Mouse (Mus musculus) adrenal gland (tissue): ENCODE measurements around the gene Bloc1s4.
"Not testable (repeated sequence)": the region's sequence is repeated elsewhere in the genome, so short reads cannot be mapped to it uniquely, and the experiment has no call there.

ENCODE experiments used
- intact Hi-C: fragments of 180-260 bp; cut with DNase I; formaldehyde crosslinking; loops from one replicate; pipeline ENCODE4 v1.15.1; 2025
- long read RNA-seq, 2 experiments: library from polyadenylated mRNA; unstranded; transcript quantifications; one replicate each; pipeline ENCODE4 v2.0.0; 2020; ENCODE audit warnings: borderline replicate concordance in 1 of 2; ENCODE audit not compliant: insufficient replicate concordance in 1 of 2

Bloc1s4 gene
- long read RNA-seq, experiment 1, transcript Bloc1s4-201 (1 exons, 1,273 nt) = major isoform, 44 of 44 reads
- long read RNA-seq, experiment 1, partial matches to known transcripts = 0 of 44 reads
- long read RNA-seq, experiment 1, other reads (novel, unspliced or antisense) = 0 of 44 reads
- long read RNA-seq, experiment 2, transcript Bloc1s4-201 (1 exons, 1,273 nt) = major isoform, 63 of 63 reads
- long read RNA-seq, experiment 2, partial matches to known transcripts = 0 of 63 reads
- long read RNA-seq, experiment 2, other reads (novel, unspliced or antisense) = 0 of 63 reads

DNA sequence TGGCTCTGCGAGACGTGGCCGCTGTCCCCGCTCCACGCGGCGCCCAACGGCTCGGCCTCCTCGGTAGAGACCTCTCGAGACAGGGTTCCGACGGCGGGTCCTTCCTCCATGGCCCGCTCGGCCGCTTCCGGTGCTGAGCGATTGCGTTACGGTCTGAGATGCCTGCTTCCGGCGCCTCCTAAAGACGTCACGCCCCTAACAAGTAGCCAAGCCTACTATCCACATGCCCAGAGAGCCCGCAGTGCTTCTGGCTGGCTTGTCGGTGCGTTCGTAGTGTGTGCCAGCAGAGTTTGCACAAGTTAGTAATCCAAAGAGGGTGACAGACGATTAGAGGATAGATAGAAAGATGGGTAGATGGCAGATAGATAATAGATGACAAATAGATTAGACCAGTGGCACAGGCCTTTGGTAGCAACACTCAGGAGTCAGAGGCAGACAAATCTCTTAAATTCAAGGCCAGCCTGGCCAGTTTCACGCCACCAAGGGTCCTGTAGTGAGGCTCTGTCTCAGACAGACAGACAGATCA lies at the start of gene Bloc1s4:
TSS of gene Bloc1s4 (minus strand) at position 115 of the 526 bp plus-strand sequence.
- intact Hi-C loops = loop anchor here (10.0 kb wide), 1 partner anchor 164 kb away; no protein-coding TSS in a partner anchor

DNA sequence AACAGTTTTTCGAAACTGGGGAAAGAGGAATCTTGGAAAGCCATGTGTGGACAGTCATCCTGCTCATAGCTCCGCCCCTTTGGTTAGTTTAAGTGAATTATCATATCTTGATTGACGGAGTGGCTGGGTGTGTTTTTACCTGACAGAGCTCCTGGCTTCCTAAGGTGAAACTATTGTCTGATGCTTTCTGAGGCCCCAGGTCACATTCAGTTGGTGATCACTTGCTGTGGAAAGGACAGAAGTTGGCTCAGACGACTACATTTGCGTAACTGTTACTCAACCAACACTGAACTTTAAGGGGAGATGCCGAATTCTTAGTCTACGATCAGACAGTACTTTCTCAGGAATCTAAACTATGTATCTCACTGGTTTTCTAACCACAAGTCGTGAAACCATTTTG lies 48.8 kb upstream of the Bloc1s4 start:
- intact Hi-C loops = no loop called here

DNA sequence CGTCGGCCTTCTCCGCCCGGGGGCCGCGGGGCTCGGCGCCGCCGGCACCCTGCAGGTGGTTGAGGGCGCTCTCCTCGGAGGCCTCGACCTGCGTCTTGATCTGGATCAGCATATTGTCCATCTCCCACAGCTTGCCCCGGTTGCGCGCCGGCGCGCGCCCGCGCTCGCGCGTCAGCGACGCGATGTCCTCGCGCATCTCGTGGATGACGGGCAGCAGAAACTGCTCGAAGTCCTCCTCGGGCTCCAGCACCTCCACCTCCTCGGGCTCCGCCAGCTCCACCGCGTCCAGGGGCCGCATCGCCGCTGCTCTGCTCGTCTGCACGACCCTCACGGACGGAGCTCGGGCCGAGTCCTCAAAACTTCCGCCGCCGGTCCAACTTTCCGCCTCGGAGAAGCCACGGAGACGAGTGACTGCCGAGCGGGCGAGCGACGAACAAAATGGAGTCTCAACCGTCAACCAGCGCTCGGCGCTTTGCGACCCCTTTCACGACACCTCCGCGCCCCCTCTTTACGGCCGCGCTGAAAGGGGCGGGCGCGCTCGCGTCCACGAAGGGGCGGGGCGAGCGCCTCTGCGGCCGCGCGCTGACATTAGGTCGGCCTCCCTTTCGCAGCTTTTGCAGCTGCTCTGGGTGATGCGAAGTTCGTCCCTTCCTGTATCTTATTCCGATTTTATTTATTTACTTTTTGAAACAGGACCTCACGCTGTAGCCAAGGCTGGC lies 48.0 kb upstream of the Bloc1s4 start, which contains the start of gene Mrfap1:
TSS of gene Mrfap1 (minus strand) at position 477 of the 719 bp plus-strand sequence.
- intact Hi-C loops = not testable (repeated sequence)

DNA sequence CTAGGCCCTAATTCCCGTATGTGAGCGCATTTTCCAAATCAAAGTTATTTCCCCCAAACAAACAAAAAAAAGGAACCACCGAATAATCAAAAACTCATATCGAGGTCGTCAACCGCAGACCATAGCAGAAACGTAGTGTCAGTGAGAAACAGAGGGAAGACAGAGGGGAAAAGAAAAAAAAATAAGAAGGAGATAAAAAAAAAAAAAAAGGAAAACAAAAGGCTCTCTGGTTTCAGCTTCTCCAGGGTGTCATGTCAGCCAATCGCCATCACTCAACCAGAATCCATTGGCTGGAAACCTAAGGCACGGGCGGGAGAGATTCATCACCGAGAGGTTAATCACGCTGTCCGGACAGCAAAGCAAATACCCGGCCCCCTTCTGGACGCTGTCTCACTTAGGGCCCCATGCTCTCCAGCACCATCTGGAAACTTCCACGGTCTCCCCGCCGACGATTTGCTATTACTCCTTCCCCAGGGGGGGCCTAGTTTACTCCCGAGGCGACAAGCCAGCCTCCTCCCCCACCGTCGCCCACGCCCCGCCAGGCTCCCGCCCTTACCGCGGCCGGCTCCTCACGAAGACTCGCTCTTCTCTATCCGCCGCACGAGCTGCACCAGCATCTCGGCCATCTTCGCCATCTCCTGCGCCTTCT lies 47.3 kb upstream of the Bloc1s4 start:
- intact Hi-C loops = not testable (repeated sequence)

DNA sequence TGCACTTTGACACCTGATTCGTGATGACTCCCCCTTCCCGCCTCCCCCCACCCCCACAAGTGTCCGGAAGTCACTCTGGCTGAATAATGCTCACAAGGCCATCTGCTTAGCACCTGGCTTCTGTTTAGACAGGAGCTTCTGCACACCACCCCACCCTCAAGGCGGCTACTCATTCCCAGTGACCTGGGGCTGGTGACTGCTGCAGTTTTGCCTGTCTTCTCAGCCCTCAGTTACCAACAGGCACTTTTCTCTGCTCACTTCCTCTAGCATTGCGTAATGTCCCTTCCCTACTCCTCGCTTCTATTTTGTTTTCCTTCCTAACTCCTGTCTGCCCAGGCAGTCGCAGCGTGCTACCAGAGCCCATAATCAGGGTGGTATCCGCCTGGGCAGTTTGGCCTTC lies 43.4 kb upstream of the Bloc1s4 start:
- intact Hi-C loops = loop anchor here (5.0 kb wide), 1 partner anchor 35 kb away; no protein-coding TSS in a partner anchor

DNA sequence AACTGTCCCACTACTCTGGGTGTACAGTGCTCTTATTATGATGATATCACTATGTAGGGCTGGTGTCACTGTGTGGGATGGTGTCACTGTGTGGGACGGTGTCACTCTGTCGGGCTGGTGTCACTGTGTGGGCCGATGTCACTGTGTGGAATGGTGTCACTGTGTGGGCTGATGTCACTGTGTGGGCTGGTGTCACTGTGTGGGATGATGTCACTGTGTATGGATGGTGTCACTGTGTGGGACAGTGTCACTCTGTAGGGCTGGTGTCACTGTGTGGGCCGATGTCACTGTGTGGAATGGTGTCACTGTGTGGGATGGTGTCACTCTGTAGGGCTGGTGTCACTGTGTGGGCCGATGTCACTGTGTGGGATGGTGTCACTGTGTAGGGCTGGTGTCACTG lies 37.6 kb upstream of the Bloc1s4 start:
- intact Hi-C loops = no loop called here

DNA sequence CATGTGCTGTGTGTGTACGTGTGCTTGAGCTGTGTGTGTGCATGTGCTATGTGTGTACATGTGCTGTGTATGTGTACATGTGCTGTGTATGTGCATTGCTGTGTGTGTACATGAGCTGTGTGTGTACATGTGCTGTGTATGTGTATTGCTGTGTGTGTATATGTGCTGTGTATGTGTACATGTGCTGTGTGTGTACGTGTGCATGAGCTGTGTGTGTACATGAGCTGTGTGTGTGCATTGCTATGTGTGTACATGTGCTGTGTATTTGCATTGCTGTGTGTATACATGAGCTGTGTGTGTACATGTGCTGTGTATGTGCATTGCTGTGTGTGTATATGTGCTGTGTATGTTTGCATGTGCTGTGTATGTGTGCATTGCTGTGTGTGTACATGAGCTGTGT lies 31.1 kb upstream of the Bloc1s4 start:
- intact Hi-C loops = no loop called here

DNA sequence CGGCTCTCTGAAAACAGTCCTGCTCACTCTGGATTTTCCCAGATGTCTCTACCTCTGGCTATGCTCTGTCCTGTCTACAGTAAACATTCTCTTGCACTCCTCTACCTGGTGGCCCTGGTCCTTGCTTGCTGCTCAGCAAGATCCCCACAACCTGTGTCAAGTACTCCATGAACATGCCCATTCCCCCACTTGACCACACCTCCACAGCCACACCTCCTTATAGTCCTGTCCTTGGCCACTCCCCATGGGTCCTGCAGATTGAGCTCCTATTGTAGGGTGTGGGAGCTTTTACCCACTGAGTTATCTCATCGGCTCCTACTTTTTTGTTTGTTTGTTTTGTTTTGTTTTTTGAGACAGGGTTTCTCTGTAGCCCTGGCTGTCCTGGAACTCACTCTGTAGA lies 30.5 kb upstream of the Bloc1s4 start:
- intact Hi-C loops = no loop called here

DNA sequence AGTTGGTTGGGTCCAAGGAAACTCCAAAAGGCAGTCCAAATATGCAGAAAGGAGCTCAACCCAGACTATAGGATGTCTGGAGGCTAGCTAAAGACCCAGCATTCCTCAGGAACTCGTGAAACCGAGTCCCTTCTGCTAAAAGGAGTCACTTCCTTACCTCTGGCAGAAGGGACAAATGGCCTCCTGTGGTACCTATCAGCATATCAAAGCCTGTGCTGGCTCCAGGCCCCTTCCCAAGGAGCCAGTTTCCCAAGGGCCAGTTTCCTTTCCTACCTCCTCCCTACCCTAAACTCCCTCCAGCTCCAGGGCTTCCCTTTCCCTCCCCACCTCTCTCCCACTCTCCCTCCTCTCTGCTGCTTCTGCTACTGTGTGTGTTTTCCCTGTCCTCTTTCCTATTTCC lies 28.7 kb upstream of the Bloc1s4 start:
- intact Hi-C loops = no loop called here

DNA sequence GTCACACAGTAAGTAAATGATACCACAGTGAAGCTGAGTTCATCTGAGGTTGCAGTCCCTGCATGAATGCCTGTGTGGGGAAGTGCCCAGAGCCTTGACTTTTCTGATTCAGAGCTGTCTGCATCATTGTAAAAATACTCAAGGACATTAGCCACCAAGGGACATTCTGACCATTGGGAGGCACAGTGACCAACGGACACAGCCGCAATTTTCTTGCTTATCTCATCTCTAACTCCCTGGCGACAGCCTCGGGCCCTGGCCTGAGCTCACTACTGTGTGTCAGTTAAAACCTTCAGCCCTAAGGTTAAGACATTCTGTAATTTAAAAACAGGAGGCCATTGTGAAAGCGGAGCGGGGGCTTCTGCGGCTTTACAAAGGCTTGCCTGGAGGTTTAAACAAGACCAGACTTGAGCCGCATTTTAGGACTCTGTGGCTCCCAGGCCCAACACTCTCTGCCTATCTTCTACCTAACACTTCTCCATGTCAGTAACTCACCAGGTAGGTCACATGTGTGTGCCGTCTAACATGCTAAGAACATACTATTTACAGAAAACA lies 27.6 kb upstream of the Bloc1s4 start:
- intact Hi-C loops = no loop called here

DNA sequence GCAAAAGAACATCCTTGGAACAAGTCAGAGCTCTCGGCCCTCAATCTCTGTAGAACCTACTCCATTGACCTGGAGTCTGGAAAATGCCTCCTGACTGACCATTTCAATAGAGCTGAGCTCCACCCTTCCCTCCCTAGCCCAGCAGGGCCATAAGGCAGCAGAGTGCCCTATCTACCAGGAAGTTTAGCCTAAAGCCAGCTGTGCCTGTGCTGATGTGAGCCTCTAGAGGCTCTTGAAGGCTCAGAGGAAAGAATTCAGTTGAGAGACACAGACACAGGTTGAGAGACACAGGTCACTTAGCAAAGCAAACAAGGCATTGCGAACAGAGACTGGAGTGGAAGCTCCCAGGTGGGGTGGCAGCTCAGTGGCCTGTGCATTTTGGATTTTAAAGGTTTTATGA lies 26.9 kb upstream of the Bloc1s4 start:
- intact Hi-C loops = no loop called here

DNA sequence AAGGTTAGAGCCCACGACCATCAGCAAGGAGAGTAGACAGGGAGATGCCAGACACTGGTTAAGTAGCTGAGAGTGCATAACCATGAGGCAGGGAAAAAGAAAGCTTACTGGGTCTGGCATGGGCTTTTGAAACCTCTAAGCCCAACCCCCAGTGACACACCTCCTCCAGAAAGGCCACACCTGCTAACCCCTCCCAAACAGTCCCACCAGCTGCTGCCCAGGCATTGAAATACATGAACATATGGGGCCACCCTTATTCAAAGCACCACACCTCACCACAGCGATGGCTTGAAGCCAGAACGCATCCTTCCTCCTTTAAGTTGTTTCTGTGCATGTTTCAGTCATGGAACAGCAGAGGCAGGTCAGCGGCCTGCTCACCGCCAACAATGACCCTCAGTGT lies 24.1 kb upstream of the Bloc1s4 start:
- intact Hi-C loops = no loop called here

DNA sequence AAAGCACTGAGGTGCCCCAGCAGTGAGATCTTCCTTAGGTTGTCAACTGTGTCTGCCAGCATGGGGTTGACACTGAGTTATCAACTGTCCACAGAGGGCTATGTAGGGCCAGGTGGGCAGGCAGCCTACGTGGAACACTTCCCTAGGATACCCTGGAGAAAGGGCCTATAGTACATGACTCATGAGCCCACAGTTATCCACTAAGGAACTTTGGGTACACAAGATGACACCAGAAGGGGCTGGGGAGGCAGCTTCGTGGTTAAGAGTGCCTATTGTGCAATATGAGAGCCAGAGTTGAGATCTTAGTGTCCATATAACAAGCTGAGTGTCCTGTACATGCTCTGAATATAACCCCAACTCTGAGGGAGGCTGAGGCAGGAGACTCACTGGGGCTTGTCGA lies 21.2 kb upstream of the Bloc1s4 start:
- intact Hi-C loops = no loop called here

DNA sequence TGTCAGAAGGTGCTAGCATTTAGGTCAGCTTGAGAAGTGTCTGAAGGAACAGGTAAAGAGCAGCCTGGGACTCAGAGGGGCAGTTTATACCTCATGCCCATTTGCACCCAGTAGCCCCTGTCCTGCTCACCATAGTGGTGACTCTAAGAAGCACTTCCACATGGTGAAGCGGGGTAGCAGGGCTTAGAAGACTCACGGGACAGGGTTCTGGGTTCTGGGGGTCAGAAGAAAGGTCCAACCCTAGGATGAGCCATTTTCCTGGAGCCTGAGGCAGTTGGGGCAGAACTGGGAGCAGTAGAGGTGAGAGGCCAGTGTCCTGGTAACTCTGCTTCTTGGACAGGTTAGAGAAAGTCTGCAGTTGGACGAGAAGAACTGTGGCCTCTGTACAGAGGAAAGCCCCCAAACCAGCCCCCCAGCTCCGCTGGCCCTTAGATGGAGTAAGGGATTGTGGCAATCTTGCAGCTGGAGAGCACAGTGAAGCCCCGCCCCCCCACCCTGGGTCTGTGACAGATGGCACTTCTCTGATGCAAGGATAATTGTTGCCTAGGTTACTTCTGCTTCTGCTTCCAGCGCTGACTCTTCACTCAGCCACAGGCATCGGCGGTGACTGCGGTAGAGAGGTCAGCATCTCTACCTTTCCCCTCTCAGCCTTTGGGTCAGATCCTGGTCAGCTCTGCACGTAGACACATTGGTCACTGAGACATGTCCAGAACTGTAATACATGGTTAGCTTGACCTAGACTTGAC lies 18.7 kb upstream of the Bloc1s4 start:
- intact Hi-C loops = no loop called here

DNA sequence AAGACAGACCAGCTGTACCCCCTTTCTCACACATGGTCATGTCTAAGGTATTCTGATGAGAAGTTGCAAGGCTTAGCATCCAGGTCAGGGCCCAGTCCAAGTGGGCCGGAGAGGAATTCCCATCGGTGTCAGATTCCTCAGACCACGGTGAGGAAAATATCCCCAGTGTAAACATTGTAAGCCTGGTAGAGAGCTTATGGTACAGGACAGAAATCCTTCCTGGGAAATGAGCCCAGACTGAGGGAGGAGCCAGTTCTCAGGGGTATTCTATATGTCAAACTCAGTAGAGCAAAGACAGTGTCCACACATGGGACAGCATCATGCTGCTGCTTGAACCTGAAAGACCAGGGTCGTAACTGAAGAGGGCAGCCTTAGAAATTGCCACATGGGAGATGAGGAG lies 11.4 kb upstream of the Bloc1s4 start:
- intact Hi-C loops = loop anchor here (2.0 to 5.0 kb wide), 2 partner anchors 32 to 71 kb away; partner anchors contain the start of gene Man2b2

DNA sequence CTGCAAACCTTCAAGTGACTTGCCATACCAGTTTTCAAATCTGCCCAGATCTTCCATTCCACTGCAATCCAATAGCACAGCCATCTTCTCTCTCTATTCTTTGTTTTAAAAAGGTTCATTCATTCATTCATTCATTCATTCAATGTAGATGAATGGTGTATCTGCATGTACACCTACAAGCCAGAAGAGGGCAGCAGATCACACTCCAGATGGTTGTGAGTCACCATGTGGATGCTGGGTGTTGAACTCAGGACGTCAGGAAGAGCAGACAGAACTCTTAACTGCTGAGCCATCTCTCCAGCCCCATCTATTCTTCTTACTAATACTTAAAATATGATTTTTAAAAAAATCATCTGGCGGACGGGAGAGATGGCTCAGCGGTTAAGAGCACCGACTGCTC lies 8.6 kb upstream of the Bloc1s4 start:
- intact Hi-C loops = loop anchor here (5.0 kb wide), 1 partner anchor 35 kb away; no protein-coding TSS in a partner anchor

DNA sequence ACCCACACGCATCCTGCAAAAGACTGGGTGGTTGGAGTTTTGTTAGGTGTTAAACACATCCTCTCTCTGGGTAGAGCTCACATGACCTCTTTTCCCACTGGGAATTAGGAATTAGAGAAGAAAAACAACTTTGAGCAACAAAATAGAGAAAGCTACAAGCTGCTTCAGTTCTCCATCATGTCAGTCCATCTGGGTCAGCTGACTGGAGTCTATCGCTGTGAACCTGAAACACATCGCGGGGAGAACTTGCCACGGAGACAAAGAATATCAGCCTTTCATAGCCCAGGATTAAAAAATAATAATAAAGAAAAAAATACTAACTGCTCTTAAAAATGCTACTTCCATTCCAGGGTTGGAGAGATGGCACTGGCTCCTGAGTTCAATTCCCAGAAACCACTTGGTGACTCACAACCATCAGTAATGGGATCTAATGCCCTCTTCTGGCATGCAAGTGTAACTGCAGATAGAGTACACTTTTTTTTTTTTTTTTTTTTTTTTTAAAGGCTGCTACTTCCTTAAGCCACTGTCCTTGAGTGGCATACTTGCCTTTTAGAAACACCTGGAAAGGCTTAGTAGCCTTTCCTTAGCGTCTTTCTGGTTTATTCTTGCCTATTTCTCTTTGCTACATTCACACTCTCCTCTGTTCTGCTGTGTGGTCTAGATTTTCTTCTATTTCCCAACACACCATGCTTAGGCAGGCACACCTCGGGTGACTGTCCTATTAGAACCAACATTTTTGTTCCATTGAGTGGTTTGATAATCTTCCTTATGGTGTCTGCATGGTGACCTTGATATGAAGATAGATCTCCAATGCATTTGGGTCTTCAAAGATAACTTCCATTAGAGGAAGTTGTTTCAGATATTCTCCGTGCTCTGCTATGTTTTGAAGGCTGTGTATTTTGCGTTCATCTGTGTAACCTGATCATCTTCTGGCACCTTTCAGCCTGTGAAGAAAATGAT lies 1.9 kb upstream of the Bloc1s4 start:
- intact Hi-C loops = no loop called here

DNA sequence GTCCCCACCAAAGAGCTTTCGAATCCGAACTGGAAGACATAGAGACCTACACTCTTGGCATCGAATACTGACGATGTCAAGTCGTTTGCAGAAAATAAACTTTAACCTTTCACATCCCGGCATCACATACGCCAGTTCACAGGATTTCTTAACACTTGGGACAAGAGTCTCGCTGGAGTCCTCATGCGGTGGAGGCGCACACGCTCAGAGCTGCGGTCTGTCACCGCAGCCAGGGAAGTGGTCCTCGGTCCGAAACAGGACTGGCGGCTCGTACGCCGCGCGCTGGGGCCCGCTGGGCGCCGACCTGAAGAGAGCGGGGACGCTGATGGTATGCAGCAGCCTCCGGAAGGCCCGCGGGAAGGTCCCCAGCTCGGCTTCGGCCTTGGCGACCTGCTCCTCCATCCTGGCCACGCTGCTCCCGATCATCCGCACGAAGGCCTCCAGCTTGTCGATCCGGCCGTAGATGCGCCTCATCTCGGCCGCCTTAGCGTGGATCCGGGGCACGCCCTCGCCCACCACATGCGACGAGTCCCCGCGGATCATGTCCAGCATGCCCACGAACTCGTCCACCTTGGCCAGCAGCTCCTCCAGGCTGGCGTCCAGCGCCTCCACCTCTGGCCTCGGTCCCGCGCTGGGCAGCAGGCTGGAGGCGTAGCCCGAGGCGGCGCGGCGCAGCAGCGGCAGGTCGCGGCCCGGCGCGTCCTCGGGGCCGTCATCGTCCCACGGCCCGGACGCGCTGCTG lies 485 bp downstream of the Bloc1s4 start:
- intact Hi-C loops = loop anchor here (10.0 kb wide), 1 partner anchor 163 kb away; no protein-coding TSS in a partner anchor

DNA sequence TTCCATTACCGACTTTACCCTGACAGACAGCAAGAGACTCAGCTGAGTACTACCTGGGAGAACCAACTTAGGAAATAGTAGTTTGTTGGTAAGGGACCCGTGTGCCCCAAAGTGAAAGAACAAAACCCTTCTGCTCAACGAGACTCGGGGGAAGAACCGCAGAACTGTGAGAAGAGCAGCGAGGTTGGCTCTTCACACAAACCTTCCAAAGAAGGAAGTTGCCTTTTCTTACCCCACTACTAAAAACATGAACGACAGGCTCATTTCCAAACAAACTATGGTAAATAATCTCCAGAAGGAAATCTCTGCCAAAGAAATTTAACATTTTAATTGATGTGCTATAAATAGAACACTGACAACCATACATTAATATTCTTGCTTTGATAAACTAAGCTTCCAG lies 1.4 kb downstream of the Bloc1s4 start:
- intact Hi-C loops = loop anchor here (10.0 kb wide), 1 partner anchor 162 kb away; no protein-coding TSS in a partner anchor
